Mouse (Mus musculus): ENCODE data around the gene Cntln.

GRCm38 (mm10) chr4:84883646-84884045 lies 463 bp upstream of the Cntln start:
- no peak for TF ChIP-seq CTCF (IDR thresholded peaks at IDR 0.05; ENCODE audit: control insufficient read depth, insufficient read depth, low read length)
- TF ChIP-seq POLR2A (IDR thresholded peaks at IDR 0.05; ENCODE audit: borderline replicate concordance, control insufficient read depth, low read depth, low read length): no peak

All from bone marrow, adult 2 months (tissue).